Mouse (Mus musculus) heart, adult 11 months (tissue): ENCODE measurements around the gene Klhl3.
"Not testable (repeated sequence)": the region's sequence is repeated elsewhere in the genome, so short reads cannot be mapped to it uniquely, and the experiment has no call there.

Source experiments
- DNase-seq: peaks from one replicate; pipeline ENCODE4 v3.0.0; 2022

Gene Klhl3

DNA sequence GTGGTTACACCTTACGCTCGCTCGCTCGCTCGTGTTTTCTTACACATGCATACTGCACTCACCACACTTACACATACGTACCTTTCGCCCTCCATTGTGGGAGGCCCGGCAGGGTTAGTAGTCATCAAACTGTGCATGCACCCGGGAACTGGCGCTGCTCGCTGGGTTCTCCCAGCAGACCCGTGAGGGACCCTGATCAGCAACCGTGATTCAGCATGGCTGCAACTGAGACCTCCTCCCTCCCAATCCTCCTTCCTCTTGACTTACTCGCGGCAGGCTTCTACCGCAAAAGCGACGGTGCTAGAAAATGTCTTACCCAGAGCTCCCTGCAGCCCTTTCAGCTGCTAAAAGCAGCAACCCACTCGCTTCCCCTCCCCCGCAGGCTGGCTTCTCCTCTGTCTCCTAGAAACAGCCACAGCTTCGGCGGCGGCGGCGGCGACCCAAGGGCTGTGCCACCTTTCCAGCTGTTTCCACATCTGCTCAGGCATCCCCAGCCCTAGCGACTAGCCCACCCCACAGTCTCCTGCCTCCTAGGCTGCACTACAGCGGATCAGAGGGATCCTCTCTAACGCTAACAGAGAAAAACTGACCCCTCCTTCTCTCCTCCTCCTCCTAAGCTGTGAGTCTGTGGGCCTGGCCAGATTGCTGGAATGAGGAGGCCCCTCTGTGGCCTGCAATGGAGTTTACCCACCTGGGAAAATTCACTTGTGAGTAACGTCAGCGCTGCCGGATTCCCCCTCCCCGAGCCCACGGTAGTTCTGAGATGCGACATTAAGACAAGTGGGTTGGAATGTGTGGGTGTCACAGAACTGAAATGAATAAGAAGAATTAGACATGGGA lies at the start of gene Klhl3:
Gene Klhl3, minus strand, starts transcription at position 532 of the 840 bp plus-strand sequence.
- peak; percentile 96 for DNase-seq

DNA sequence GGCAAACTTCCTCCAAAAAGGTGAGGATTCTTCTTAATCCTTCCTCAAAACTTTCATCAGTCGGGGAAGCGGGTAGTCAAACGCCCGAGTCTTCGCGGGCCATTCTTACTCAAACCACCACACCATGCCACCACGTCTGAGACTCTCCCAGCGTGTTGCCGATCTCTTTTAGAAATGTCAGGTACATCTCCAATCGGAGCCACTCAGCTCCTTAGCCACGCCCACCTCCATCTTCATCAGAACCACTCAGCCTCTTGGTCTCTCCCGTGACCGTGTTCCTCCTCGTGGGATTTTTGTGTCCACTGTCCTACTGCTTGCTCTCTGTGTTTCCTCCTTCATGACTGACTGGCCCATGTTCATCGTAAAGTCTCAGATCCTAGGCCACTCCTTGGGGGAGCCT lies 47.4 kb upstream of the Klhl3 start:
- no peak for DNase-seq

DNA sequence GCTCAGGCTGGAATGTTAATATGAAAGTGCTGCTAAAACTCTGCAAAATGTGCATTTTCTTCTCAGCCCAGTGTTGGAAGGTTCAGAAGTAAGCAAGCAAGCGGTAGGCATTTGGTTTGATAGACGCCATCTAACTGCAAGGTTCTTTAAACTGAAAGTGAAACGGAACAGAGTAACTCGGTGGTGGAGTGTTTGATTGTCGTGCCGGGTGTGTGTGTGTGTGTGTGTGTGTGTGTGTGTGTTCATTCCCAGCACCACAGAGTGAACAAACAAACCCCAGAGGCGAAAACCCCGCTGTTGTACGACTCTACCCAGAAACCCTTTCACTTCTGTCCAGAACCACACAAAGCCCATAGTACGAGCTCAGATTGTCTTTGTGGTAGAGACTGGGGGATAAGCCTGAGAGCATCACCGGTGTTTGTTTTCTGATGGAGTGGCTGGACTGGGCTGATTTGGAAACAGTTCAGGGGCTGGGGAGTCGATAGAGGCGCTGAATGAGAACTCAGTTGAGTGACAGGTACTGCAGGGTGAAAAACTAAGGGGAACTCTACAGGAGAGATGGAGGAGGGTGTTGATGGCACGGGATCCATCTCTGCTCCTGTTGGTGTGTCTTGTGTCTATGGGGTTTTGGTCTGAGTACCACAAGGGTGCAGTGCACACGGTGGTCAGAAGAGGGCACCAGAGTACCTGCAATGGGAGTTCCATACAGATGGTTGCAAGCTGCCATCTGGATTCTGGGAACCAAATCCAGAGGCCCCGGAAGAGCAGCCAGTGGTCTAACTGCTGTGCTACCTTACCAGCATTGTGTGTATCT lies 44.9 kb upstream of the Klhl3 start:
- peak; percentile 98 for DNase-seq

DNA sequence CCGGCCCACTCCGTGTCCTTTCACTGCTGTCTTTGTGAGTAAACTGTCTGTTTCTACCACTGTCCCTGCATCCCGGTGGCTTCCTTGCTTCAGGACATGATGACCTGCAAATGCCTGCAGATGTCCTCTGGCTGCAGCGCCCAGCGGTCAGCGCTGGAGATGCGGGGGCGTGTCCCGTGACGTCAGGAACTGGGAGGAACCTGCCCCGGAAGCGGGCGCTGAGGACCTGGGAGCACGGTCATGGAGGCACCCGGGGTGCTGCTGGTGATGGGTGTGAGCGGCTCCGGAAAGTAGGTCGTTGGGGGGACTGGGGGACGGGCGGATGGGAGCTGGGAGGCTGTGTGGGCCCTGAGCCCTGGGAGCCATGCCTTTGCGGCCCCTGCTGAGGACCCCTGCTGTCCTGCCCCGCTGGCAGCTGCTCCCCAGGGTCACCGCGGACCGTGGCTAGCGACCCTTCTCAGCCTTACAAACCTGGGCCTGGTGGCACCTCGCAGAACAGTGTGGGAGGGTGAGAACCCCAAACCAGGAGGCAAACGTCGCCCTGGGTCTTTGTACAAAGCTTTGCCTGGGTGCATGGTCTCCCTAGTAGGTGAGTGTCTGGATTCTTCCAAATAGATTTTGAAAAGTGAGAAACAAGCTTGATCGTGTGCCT lies 44.2 kb upstream of the Klhl3 start, which contains the start of gene Idnk:
Gene Idnk, plus strand, starts transcription at position 203 of the 652 bp plus-strand sequence.
- peak; percentile 99 for DNase-seq

DNA sequence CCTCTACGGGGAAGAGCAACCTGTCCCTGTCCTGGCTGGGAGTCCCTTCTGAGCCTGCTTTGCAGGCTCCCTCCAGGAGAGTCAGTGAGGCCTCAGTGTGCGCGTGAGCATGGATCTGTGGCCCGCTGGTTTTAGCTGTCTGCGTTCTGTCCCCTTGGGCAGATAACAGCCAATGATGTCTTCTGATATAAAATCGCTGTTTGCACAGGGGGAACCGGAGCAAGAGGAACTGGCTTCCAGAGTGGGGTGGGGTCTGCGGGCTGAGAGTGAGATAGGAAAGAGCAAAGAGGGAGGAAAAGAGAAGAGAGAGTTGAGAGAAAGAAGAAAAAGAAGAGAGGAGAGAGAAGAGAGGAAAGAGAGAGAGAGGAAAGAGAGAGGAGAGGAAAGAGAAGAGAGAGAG lies 43.6 kb upstream of the Klhl3 start:
- DNase-seq, result no peak

DNA sequence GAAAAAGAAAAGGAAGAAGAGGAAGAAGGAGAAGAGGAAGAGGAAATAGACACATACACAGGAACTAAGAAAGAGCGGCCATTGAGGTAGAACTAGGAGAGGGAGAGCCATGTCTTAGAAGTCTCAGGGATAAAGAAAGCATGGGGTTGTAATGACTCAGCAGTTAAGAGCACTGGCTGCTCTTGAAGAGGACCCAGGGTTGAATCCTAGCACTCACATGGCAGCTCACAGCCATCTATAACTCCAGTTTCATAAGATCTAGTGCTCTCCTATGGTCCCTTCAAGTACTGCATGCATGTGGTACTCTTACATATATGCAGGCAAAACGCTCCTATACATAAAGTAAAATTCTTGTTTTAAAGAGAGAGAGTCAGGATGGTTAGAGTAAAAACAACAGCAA lies 42.6 kb upstream of the Klhl3 start:
- DNase-seq, result no peak

DNA sequence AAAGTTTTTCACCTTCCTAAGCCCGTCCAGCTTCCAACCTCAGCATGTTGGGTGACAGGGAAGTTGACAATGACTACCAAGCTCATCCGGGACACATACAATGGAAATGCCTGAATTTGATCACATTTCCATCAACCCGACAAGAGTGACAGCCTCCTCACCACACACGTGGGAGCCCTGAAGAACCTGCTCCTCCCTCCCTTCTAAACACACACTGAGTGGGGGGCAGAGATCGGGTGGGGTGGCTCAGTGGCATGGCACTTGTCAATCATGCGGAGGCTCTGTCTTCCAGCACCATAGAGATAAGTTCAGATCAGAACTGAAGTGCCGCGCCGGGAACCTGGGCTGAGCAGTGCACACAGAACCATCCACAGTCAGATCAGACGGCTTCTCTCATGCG lies 37.0 kb upstream of the Klhl3 start:
- DNase-seq, result no peak

DNA sequence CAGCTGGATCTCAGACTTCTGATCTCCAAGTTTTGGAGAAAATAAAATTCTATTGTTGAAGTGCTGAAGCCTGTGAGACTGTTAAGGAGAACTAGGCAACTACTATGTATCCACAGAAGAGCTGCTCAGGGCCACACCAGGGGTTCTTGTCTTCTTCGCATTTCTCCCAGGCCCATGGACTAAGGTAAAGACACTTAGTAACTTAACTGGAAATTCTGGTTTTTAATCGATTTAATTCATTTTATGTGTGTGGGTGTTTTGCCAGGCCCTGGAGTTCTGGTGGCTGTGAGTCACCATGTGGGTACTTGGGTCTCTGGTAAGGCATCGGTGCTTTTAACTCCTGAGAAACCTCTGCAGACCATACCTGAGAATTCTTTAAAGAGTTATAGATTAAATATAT lies 36.2 kb upstream of the Klhl3 start:
- DNase-seq, result no peak

DNA sequence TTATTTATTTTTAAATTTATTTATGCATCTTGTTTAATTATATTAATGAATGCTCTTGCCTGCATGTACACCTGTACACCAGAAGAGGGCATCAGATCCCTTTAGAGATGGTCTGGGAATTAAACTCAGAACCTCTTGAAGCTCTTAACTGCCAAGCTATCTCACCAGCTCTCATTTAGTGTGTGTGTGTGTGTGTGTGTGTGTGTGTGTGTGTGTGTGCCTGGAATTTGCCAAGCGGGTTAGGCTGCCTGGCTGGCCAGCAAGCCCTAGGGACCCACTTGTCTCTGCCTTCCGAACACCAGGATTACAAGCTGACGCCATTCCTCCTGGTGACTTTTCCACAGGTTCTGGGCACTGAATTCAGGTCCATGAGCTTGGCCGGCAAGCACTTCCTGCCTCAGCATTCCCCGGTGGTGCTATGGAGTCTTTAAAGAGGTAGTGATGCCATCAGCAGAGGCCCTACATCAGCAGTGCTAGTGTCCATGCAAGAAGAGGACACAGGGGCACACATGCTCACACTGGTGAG lies 35.7 kb upstream of the Klhl3 start:
- peak; percentile 82 for DNase-seq

DNA sequence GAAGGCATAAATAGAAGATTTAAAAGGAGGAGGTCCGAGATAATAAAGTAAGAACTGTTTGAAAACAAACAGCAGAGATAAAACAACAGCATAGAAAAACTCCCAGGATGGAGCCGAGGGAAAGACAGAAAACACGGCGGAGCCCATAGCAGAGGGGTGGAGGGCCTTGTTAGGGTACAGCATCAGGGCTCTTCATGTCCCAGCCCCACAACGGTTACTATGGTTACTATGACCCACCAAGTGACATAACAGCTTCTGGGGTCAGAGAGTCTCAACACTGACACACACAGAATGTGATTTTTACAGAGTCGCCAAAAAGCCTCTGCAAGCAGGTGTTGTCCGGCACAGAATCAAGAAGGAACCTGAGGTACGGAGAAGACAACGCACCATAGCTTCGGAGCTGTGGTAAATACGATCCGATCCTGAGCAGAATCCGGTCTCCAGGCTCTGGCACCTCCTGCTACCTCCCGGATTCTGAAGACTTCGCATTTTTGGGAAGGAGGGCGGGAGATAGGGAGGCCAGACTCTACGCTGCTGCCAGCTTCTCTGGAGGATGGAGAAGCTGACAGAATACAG lies 35.0 kb upstream of the Klhl3 start:
- DNase-seq, result peak; percentile 89

DNA sequence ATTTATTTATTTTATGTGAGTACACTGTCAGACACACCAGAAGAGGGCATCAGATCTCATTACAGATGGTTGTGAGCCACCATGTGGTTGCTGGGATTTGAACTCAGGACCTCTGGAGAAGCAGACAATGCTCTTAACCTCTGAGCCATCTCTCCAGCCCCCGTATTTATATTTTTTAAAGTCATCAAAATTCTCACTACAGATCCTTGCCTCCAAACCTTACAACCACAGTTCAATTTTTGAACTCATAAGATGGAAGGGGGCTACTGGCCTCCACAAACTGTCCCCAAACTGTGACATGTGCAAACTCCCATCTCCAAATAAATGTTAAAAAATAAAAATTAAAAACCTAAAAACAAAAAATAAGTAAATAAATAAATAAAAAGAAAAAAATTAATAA lies 34.4 kb upstream of the Klhl3 start:
- no peak for DNase-seq

DNA sequence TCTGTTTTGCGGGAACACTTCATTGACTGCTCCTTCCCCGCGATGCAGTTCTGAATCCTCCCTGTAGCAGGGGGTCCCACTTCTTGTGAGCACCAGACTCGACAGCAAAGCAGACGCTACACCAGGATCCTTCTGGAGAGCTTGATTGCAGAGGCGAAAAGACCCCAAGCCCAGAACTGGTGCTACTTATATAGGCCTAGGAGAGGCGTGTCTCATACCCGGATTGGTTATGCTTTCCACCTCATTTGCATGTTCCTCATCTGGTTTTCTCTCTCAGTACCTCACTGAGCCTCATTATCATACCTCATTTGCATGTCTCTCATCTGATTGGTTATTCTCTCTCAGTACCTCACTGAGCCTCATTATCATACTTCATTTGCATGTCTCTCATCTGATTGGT lies 33.2 kb upstream of the Klhl3 start:
- DNase-seq, result not testable (repeated sequence)

DNA sequence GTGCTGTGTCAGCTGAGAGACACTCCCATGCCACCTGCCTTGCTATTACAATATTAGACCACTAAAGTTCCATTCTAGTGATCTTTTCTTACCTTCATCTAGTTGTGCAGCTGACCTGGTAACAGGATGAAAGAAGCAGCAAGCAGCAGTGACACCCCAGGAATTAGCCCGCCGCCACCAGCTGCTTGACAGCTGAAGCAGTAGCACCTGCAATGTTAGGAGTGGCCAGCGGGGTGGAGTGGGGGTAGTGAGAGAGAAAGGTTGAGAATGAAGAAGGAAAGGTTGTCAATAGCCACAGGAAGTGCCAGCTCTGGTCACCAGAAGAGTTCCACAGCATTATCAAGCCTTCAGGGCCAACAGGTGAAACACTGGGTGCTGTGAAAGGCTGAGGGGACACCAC lies 18.3 kb upstream of the Klhl3 start:
- DNase-seq, result no peak

DNA sequence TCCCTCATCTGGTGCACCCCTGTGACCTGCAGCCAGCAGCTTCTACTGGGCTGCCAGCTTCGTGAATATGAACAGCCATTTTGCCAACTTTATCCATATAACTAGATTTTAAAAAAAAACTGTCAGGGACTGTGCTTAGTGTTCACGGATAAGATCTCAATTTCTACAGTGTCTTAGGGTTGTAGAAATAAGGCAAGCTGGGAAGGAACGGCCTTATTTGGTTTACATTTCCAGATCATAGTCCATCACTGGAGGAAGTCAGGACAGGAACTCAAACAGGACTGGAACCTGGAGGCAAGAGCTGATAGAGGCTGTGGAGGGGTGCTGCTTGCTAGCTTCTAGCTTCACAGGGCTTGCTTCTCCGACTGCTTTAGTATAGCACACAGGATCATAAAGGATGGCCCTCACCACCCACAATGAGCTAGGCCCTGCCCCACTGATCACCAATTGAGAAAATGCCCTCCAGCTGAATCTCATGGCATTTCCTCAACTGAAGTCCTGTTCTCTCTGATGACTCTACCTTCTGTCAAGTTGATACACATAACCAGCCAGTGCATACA lies 16.4 kb upstream of the Klhl3 start:
- DNase-seq, result peak; percentile 92

DNA sequence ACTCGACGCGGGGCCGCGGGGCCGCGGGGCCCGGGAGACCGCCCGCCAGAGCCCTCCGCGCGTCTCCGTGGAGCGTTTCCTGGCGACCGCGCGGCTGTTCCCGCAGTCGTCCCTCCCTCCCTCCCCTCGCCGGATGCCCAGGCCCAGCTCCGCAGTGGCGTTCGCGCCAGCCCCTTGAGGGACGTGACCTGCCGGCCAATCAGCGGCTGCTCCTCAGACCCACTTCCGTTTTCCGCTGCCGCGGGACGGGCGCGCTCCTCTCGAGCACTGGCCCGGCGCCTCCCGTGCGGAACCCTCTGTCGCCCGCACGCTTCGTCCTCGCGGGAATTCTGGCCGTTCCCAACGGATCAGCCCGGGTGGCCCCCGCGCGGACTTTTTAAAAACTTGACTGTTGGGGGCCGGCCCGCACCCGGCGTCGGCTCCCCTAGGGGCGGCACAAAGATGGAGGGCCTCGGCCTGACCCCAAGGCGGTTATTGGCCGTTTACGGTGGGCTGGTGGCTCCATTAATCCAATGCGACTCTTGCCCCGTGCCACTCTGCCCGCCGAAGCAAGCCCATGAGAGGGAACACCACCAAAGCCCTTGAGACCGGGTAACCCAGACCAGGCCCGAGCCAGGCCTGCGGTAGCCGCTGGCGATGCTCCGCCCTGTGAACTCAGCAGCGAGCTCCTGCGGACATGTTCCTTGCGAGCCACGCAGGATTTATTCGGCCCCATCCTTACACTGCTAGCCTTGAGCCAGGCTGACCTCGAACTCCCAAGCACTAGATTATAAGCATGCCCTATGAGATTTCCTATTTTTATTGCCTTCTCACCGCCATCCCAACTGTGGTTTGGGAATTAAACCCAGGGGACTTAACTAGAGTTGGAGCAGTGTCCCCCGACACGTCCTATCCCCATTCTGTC lies 15.6 kb upstream of the Klhl3 start:
- peak; percentile 100 for DNase-seq

DNA sequence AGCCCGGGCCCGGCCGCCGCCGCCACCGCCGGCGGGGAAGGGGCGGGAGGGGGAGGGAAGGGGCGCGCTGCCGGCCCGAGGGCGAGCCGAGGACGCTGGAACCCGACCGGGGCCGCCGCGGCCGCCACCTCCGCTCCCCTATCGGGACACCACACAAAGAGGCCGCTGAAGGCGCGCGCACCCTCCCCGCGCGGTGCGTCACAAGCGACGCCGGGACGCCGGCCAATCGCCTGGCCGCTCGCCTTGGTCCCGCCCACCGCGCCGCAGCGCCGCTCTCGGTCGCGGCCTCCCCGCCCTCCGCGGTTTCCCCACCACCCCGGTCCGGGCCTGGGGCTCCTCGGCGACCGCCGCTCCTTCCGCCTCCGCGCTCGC lies 15.0 kb upstream of the Klhl3 start, which contains the start of gene Hnrnpa0:
Gene Hnrnpa0, minus strand, starts transcription at position 161 of the 372 bp plus-strand sequence.
- peak; percentile 99 for DNase-seq

DNA sequence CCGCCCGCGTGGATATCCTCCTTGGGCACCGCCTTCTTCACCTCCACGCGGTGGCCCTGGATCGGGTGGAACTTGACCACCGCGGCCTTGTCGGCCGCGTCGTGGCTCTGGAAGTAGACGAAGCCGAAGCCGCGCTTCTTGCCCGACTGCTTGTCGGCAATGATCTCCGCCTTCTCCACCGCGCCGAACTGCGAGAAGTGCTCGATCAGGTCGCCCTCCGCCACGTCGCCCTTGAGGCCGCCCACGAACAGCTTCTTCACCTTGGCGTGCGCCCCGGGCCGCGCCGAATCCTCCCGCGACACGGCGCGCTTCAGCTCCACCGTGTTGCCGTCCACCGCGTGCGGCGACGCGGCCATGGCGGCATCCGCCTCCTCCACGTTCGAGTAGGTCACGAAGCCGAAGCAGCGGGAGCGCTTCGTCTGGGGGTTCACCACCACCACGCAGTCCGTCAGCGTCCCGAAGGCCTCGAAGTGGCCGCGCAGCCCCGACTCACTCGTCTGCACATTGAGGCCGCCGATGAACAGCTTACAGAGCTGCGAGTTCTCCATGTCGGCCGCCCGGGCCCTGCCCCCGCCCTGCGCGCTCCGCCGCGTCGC lies 14.5 kb upstream of the Klhl3 start:
- peak; percentile 94 for DNase-seq

DNA sequence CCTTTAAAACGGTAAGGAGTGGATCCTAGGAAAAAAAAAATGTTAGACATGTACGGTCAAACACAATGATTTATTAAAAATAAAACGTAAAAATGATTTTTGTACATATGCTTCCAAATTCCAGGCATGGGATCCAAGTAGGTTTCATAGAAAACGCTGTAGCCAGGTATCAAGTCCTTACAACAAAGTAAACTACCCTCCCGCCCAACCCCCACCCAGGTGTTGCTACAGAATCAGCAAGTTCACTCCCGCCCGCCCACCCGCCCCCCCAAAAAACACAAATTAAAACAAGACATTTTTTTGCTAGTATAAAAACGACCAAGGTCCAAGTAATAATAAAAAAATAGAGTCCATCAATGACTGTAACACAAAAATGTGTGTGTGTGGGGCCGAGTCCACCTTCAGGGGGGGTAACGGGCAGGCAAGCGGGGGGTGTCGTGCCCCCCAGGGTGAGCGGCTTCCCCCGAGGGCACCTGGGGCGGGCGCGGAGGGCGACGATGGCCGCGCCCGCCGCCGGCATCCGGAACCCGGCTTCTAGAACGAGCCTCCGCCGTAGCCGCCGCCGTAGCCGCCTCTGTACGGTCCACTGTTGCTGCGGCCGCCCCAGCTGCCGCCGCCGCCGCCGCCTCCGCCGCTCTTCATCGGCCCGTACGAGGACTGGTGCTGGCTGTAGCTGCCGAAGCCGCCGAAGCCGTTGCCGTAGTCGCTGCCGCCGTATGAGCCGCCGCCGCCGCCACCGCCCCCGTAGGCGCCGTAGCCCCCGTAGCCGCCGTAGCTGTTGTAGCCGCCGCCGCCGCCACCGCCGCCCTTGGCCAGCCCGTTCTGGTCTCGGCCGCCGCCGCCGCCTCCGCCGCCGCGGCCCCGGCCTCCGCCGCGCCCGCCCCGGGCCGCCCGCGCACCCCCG lies 13.7 kb upstream of the Klhl3 start:
- DNase-seq, result no peak

DNA sequence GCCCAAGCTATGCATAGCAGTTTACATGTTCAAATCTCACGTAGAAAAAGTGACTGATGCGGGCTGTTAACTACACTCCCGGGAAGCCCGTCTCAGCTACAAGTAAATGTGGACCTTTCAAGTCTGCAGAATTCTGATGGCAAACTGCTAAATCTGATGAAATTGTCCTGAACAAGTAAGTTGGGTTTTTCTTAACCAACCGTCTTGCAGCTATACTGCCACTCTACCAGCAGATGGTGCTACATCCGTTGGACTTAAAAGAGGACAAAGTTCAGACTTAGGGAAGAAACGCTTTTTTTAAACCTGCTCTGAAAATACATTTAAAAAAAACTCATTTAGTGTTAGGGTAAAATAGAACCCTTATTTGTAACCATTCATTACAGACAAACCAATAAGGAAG lies 12.7 kb upstream of the Klhl3 start:
- no peak for DNase-seq

DNA sequence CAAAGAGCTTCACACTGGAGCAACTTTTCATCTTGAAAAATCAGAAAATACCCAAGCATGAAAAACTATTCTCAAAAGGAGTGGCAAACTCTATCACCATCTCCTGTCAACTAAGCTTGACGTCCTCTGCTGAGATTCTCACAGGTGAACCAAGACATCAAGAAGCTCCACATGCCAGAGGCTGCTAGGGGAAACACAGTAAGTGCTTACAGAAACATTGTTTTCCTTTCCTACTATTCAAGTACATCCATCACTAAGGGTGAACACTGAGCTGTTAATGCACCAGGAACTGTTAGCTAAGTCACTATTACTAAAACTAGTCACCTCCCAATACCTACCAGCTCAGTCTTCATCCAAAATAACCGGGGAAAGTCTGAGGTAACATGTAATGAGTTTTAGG lies 11.6 kb upstream of the Klhl3 start:
- DNase-seq, result no peak
